Mouse (Mus musculus) CH12F3 (cell line): ENCODE data around the gene Gimap5.

ENCODE experiments used
- in situ Hi-C: fragments of 300-500 bp; cut with MboI; formaldehyde crosslinking; loops from 2 replicates; pipeline ENCODE4 v1.14.3; 2020; ENCODE audit warnings: low sequenced_read_pairs

The Gimap5 gene

DNA sequence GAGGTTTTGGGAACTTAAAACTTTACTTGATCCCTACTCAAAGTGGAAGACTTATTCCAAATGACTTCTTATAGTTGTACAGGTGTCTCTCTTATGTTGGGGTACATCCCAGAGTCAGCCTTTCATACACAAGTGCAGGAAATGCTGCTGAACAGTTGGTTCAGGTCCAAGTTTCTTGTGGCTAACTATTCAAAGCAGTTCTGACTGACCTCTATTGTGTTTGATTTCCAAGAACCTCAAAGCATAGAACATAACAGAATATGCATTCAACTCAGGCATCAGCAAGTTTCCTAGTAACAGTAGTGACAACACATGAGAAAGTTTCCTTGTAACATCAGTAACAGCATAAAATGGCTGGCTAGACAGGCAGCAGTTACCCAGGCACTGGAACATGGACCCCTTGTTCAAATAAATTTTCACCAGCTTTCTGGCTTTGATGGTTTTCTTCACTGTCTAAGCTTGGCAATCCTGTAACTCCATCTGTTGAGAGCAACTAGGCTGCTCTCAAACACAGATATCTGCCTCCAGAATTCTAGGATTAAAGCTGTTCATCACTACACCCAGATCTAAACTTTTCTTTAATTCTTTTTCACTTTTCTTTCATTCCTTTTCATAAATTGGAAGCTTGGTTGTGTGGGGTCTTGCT is 57.5 kb downstream of the Gimap5 start:
- in situ Hi-C loops = no loop called here
